Mouse (Mus musculus) gonadal fat pad, adult 2 months (tissue): Measurements from ENCODE around the gene Tead1. TPM values are rescaled to one million over a fixed set of nuclear protein-coding genes. Genes with fewer than 3 reads are reported as not detected.

ENCODE experiments used
- DNase-seq: peaks from one replicate; pipeline ENCODE4 v3.0.0-alpha.2; 2012; ENCODE audit warnings: low read depth
- polyA plus RNA-seq: library from polyadenylated mRNA; depleted of rRNA; stranded (reverse); fragments of >200 nt; gene quantifications from 2 replicates; pipeline ENCODE4 v1.2.3, GENCODE M21; 2012; rRNA removed

The Tead1 gene
- 13.9 and 14.3 TPM in 2 replicates for polyA plus RNA-seq

- DNase-seq: no peak
Measured at GRCm38 (mm10) chr7:112679171-112679512, at the start of gene Tead1. Gene Tead1, plus strand, starts transcription at chr7:112679318.

GRCm38 (mm10) chr7:112634505-112635213 is 44.5 kb upstream of the Tead1 start:
- no peak for DNase-seq

- DNase-seq: no peak
Measured at GRCm38 (mm10) chr7:112635936-112636335, 43.2 kb upstream of the Tead1 start.

GRCm38 (mm10) chr7:112643866-112644543 is 35.1 kb upstream of the Tead1 start:
- DNase-seq: peak; percentile 30

- DNase-seq: peak; percentile 73
Measured at GRCm38 (mm10) chr7:112644701-112645100, 34.4 kb upstream of the Tead1 start.

GRCm38 (mm10) chr7:112645724-112646123 is 33.4 kb upstream of the Tead1 start:
- DNase-seq: no peak

- DNase-seq: no peak
Measured at GRCm38 (mm10) chr7:112647417-112647816, 31.7 kb upstream of the Tead1 start.

GRCm38 (mm10) chr7:112656141-112656662 is 22.9 kb upstream of the Tead1 start:
- no peak for DNase-seq

- DNase-seq: no peak
Measured at GRCm38 (mm10) chr7:112658939-112659338, 20.2 kb upstream of the Tead1 start.

- no peak for DNase-seq
Measured at GRCm38 (mm10) chr7:112659816-112660215, 19.3 kb upstream of the Tead1 start.

- DNase-seq: no peak
Measured at GRCm38 (mm10) chr7:112660325-112660724, 18.8 kb upstream of the Tead1 start.

- no peak for DNase-seq
Measured at GRCm38 (mm10) chr7:112662398-112663313, 16.5 kb upstream of the Tead1 start.

- DNase-seq: no peak
Measured at GRCm38 (mm10) chr7:112663314-112663966, 15.7 kb upstream of the Tead1 start.

- no peak for DNase-seq
Measured at GRCm38 (mm10) chr7:112669993-112670392, 9.1 kb upstream of the Tead1 start.

- no peak for DNase-seq
Measured at GRCm38 (mm10) chr7:112678418-112679170, 524 bp upstream of the Tead1 start.

- no peak for DNase-seq
Measured at GRCm38 (mm10) chr7:112679513-112680245, 561 bp downstream of the Tead1 start.

GRCm38 (mm10) chr7:112680498-112681251 is 1.6 kb downstream of the Tead1 start:
- no peak for DNase-seq

- DNase-seq: no peak
Measured at GRCm38 (mm10) chr7:112684626-112685561, 5.8 kb downstream of the Tead1 start.
